Mouse (Mus musculus) gastrocnemius, postnatal 14 days (tissue): ENCODE results near the gene Prdm16. TPM values are rescaled to one million over a fixed set of nuclear protein-coding genes. Genes with fewer than 3 reads are reported as not detected.

Experiments used
- DNase-seq: peaks from one replicate; pipeline ENCODE4 v3.0.0; 2021; ENCODE audit warnings: mixed read lengths
- intact Hi-C: fragments of 180-260 bp; cut with DNase I; formaldehyde crosslinking; loops from one replicate; pipeline ENCODE4 v1.15.1; 2025; ENCODE audit warnings: low total_unique reads
- total RNA-seq, 2 experiments: library from RNA; stranded (reverse); gene quantifications; 2 replicates each; pipeline ENCODE4 v1.2.3; 2021

Gene Prdm16
- total RNA-seq, 2 experiments from 2014 or later: 1.2 to 3.5 TPM

GRCm38 (mm10) chr4:154574208-154574875 lies 62.3 kb downstream of the Prdm16 start:
- no peak for DNase-seq
- intact Hi-C loops: no loop called here

GRCm38 (mm10) chr4:154570451-154570881 lies 66.2 kb downstream of the Prdm16 start:
- intact Hi-C loops: no loop called here
- DNase-seq: no peak

GRCm38 (mm10) chr4:154569845-154570244 lies 66.8 kb downstream of the Prdm16 start:
- DNase-seq: no peak
- intact Hi-C loops: no loop called here

- intact Hi-C loops: no loop called here
- DNase-seq: no peak
These were observed 67.9 kb downstream of the Prdm16 start for GRCm38 (mm10) chr4:154568798-154569197.

- intact Hi-C loops: no loop called here
- DNase-seq: no peak
These were observed 68.7 kb downstream of the Prdm16 start for GRCm38 (mm10) chr4:154567942-154568341.

- intact Hi-C loops: no loop called here
- DNase-seq: no peak
These were observed 73.5 kb downstream of the Prdm16 start for GRCm38 (mm10) chr4:154563201-154563600.

GRCm38 (mm10) chr4:154558041-154558440 lies 78.6 kb downstream of the Prdm16 start:
- intact Hi-C loops: no loop called here
- no peak for DNase-seq

GRCm38 (mm10) chr4:154557168-154557567 lies 79.5 kb downstream of the Prdm16 start:
- intact Hi-C loops: no loop called here
- no peak for DNase-seq

GRCm38 (mm10) chr4:154556418-154556817 lies 80.3 kb downstream of the Prdm16 start:
- DNase-seq: no peak
- intact Hi-C loops: no loop called here

- intact Hi-C loops: no loop called here
These were observed 86.7 kb downstream of the Prdm16 start for GRCm38 (mm10) chr4:154549961-154550393.

GRCm38 (mm10) chr4:154549497-154549896 lies 87.2 kb downstream of the Prdm16 start:
- intact Hi-C loops: no loop called here
- DNase-seq: no peak

More at GRCm38 (mm10) chr4:154549961-154550393, 86.7 kb downstream of the Prdm16 start:
- DNase-seq: no peak

GRCm38 (mm10) chr4:154547176-154547855 lies 89.4 kb downstream of the Prdm16 start:
- intact Hi-C loops: no loop called here
- DNase-seq: no peak

GRCm38 (mm10) chr4:154545296-154545695 lies 91.4 kb downstream of the Prdm16 start:
- intact Hi-C loops: no loop called here
- no peak for DNase-seq

GRCm38 (mm10) chr4:154543921-154544320 lies 92.8 kb downstream of the Prdm16 start:
- no peak for DNase-seq
- intact Hi-C loops: no loop called here

GRCm38 (mm10) chr4:154543128-154543527 lies 93.5 kb downstream of the Prdm16 start:
- peak; percentile 23 for DNase-seq
- intact Hi-C loops: no loop called here

GRCm38 (mm10) chr4:154542568-154542967 lies 94.1 kb downstream of the Prdm16 start:
- no peak for DNase-seq
- intact Hi-C loops: no loop called here

GRCm38 (mm10) chr4:154541632-154542276 lies 94.9 kb downstream of the Prdm16 start:
- intact Hi-C loops: no loop called here
- DNase-seq: no peak

GRCm38 (mm10) chr4:154540671-154541070 lies 96.0 kb downstream of the Prdm16 start:
- intact Hi-C loops: no loop called here

GRCm38 (mm10) chr4:154539703-154540102 lies 97.0 kb downstream of the Prdm16 start:
- no peak for DNase-seq
- intact Hi-C loops: no loop called here

More at GRCm38 (mm10) chr4:154540671-154541070, 96.0 kb downstream of the Prdm16 start:
- no peak for DNase-seq

GRCm38 (mm10) chr4:154538727-154539126 lies 97.9 kb downstream of the Prdm16 start:
- intact Hi-C loops: no loop called here
- no peak for DNase-seq
